Mouse (Mus musculus) MEL (cell line): ENCODE measurements around the gene Ssc5d.

Source experiments
- CTCF ChIP-seq, 3 experiments: IDR thresholded peaks in 2 of 3; conservative IDR thresholded peaks in 1 of 3; 2 replicates each; pipeline ENCODE4 v1.5.1; 2011 to 2012; ENCODE audit warnings: low read length in 3 of 3, low read depth in 2 of 3, mild to moderate bottlenecking in 2 of 3, improper control_type of control experiment in 1 of 3, inconsistent platforms in 1 of 3, mixed read lengths in 1 of 3, moderate library complexity in 1 of 3; ENCODE audit not compliant: control insufficient read depth in 1 of 3, insufficient read depth in 1 of 3, poor library complexity in 1 of 3, severe bottlenecking in 1 of 3
- USF2 ChIP-seq, 2 experiments: IDR thresholded peaks; 2 replicates each; pipeline ENCODE4 v1.6.1; 2011 to 2012; ENCODE audit warnings: improper control_type of control experiment in 2 of 2, low read length in 2 of 2, borderline replicate concordance in 1 of 2, inconsistent platforms in 1 of 2, low read depth in 1 of 2, mild to moderate bottlenecking in 1 of 2; ENCODE audit not compliant: insufficient read depth in 1 of 2

DNA sequence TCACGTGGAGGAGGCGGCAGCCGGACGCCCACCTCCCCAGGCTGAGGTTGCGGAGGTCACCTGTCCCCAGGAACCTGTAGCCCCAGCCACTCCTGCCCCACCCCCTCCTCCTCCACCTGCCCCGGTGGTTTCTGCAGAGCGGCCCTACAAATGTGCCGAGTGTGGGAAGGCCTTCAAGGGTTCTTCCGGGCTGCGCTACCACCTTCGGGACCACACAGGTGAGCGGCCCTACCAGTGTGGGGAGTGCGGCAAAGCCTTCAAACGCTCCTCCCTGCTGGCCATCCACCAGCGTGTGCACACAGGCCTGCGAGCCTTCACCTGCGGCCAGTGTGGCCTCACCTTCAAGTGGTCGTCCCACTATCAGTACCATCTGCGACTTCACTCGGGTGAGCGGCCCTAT is 5.6 kb upstream of the Ssc5d start:
- no peak for TF ChIP-seq CTCF (IDR thresholded peaks at IDR 0.05 in 2 of 3, conservative IDR thresholded peaks at IDR 0.05 in 1 of 3; ENCODE audit: control insufficient read depth in 1 of 3, insufficient read depth in 1 of 3, low read depth in 2 of 3, low read length in 3 of 3, poor library complexity in 1 of 3, severe bottlenecking in 1 of 3)
- no peak for TF ChIP-seq USF2 (IDR thresholded peaks at IDR 0.05; ENCODE audit: borderline replicate concordance in 1 of 2, insufficient read depth in 1 of 2, low read depth in 1 of 2, low read length in 2 of 2)
